Mouse (Mus musculus) forebrain, embryonic 11.5 days (tissue): ENCODE measurements around the gene Col26a1. TPM values are rescaled to one million over a fixed set of nuclear protein-coding genes. Genes with fewer than 3 reads are reported as not detected.

ENCODE experiments used
- ATAC-seq: fragments of 200-750 bp; cut with Nextera tagmentation; replicated peaks from 2 replicates; pipeline ENCODE4 v1.8.0; 2017; ENCODE audit warnings: moderate TSS enrichment; ENCODE audit not compliant: low FRiP score
- DNase-seq: peaks from one replicate; pipeline ENCODE4 v3.0.0-alpha.2; 2017; ENCODE audit warnings: low spot score
- H3K27ac ChIP-seq: fragments of 300-500 bp; sonication (generic); 2 replicates; pipeline ENCODE4 v1.5.1; 2014; ENCODE audit warnings: low read depth, low read length
- H3K27me3 ChIP-seq: fragments of 300-500 bp; sonication (generic); 2 replicates; pipeline ENCODE4 v1.6.1; 2014; ENCODE audit warnings: mild to moderate bottlenecking, low read length, mixed read lengths; ENCODE audit not compliant: control insufficient read depth, insufficient read depth
- H3K36me3 ChIP-seq: fragments of 300-500 bp; sonication (generic); 2 replicates; pipeline ENCODE4 v1.6.1; 2014; ENCODE audit warnings: mild to moderate bottlenecking, low read length, moderate library complexity, mixed read lengths; ENCODE audit not compliant: control insufficient read depth, insufficient read depth
- H3K4me1 ChIP-seq: fragments of 300-500 bp; sonication (generic); replicated peaks from 2 replicates; pipeline ENCODE4 v1.6.1; 2014; ENCODE audit warnings: low read length, mixed read lengths; ENCODE audit not compliant: control insufficient read depth, insufficient read depth
- H3K4me2 ChIP-seq: fragments of 300-500 bp; sonication (generic); 2 replicates; pipeline ENCODE4 v1.6.1; 2014; ENCODE audit warnings: low read depth, mild to moderate bottlenecking, low read length, moderate library complexity, mixed read lengths; ENCODE audit not compliant: severe bottlenecking
- H3K4me3 ChIP-seq: fragments of 300-500 bp; sonication (generic); 2 replicates; pipeline ENCODE4 v1.5.1; 2014; ENCODE audit warnings: low read depth, low read length
- H3K9ac ChIP-seq: fragments of 300-500 bp; sonication (generic); 2 replicates; pipeline ENCODE4 v1.6.1; 2014; ENCODE audit warnings: low read length
- H3K9me3 ChIP-seq: fragments of 300-500 bp; sonication (generic); 2 replicates; pipeline ENCODE4 v1.6.1; 2016; ENCODE audit warnings: low read length, mixed read lengths; ENCODE audit not compliant: control insufficient read depth
- WGBS: fragments of 180-500 bp; shearing (Covaris S2); extraction: QIAGEN DNeasy Blood & Tissue Kit; methylation state at CpG from one replicate; pipeline ENCODE4 v1.1.7; 2014; 5-methylcytosine and 5-hydroxymethylcytosine counted together
- polyA plus RNA-seq: library from polyadenylated mRNA; unstranded; fragments of >200 nt; fragmentation: Nextera tagmentation; extraction: Ambion mirVana; gene quantifications from 2 replicates; pipeline ENCODE4 v1.2.1, GENCODE M21; 2014

Col26a1 gene
- polyA plus RNA-seq, 1 experiment from 2014 or later = 40.6 TPM

- H3K36me3 ChIP-seq = no peaks in the 10 kb centered on the region
- no peak overlapping the region for H3K9ac ChIP-seq
- no peak overlapping the region for H3K4me3 ChIP-seq
- ATAC-seq (no peak), DNase-seq (peak; percentile 88)
- no peak overlapping the region for H3K27ac ChIP-seq
- no peaks in the 10 kb centered on the region for H3K9me3 ChIP-seq
- 1% methylated on average over 9 of the region's 9 CpGs for WGBS
- H3K4me1 ChIP-seq = no peaks in the 10 kb centered on the region
- H3K4me2 ChIP-seq = no peak overlapping the region
- no peaks in the 10 kb centered on the region for H3K27me3 ChIP-seq
Observed at GRCm38 (mm10) chr5:136706803-136707202, 176.2 kb downstream of the Col26a1 start.

GRCm38 (mm10) chr5:136705532-136705931 lies 177.5 kb downstream of the Col26a1 start:
- H3K27ac ChIP-seq = no peak overlapping the region
- no peak for ATAC-seq
- H3K4me2 ChIP-seq = no peak overlapping the region
- 98% methylated on average over 3 of the region's 3 CpGs for WGBS
- H3K4me1 ChIP-seq = no peaks in the 10 kb centered on the region
- H3K9ac ChIP-seq = no peak overlapping the region
- H3K27me3 ChIP-seq = no peaks in the 10 kb centered on the region
- DNase-seq = no peak
- no peaks in the 10 kb centered on the region for H3K36me3 ChIP-seq
- H3K4me3 ChIP-seq = no peak overlapping the region
- H3K9me3 ChIP-seq = no peaks in the 10 kb centered on the region

- no peak for DNase-seq
- H3K9ac ChIP-seq = no peak overlapping the region
- no peaks in the 10 kb centered on the region for H3K36me3 ChIP-seq
- H3K27ac ChIP-seq = no peak overlapping the region
- no peak for ATAC-seq
- no peaks in the 10 kb centered on the region for H3K27me3 ChIP-seq
- no peak overlapping the region for H3K4me3 ChIP-seq
- H3K9me3 ChIP-seq = no peaks in the 10 kb centered on the region; the same call in 1 of the 2 replicates
- WGBS = 87% methylated on average over 8 of the region's 8 CpGs
- H3K4me1 ChIP-seq = no peaks in the 10 kb centered on the region
- no peak overlapping the region for H3K4me2 ChIP-seq
Observed at GRCm38 (mm10) chr5:136704151-136704550, 178.9 kb downstream of the Col26a1 start.

- 52% methylated on average over 3 of the region's 3 CpGs for WGBS
- no peak overlapping the region for H3K27ac ChIP-seq
- no peaks in the 10 kb centered on the region for H3K36me3 ChIP-seq
- ATAC-seq (no peak), DNase-seq (peak; percentile 70)
- no peaks in the 10 kb centered on the region for H3K27me3 ChIP-seq
- H3K4me1 ChIP-seq = no peaks in the 10 kb centered on the region
- no peak overlapping the region for H3K4me3 ChIP-seq
- H3K9me3 ChIP-seq = no peaks in the 10 kb centered on the region; the same call in 1 of the 2 replicates
- no peak overlapping the region for H3K4me2 ChIP-seq
- no peak overlapping the region for H3K9ac ChIP-seq
Observed at GRCm38 (mm10) chr5:136703751-136704150, 179.3 kb downstream of the Col26a1 start.

GRCm38 (mm10) chr5:136702159-136702725 lies 180.8 kb downstream of the Col26a1 start:
- Histone ChIP-seq H3K4me1 (no peaks in the 10 kb centered on the region), H3K36me3 (no peaks in the 10 kb centered on the region), H3K9me3 (no peaks in the 10 kb centered on the region; the same call in 1 of the 2 replicates), H3K27ac (no peak overlapping the region), H3K4me2 (no peak overlapping the region), H3K27me3 (no peaks in the 10 kb centered on the region), H3K4me3 (no peak overlapping the region), H3K9ac (no peak overlapping the region)
- 74% methylated on average over 3 of the region's 3 CpGs for WGBS
- ATAC-seq = no peak
- DNase-seq = no peak

GRCm38 (mm10) chr5:136697618-136698017 lies 185.4 kb downstream of the Col26a1 start:
- H3K4me1 ChIP-seq = no peaks in the 10 kb centered on the region
- H3K27ac ChIP-seq = no peak overlapping the region
- DNase-seq (no peak), ATAC-seq (no peak)
- H3K9me3 ChIP-seq = no peaks in the 10 kb centered on the region; the same call in 1 of the 2 replicates
- no peak overlapping the region for H3K4me3 ChIP-seq
- no peak overlapping the region for H3K4me2 ChIP-seq
- no peak overlapping the region for H3K9ac ChIP-seq
- H3K36me3 ChIP-seq = no peaks in the 10 kb centered on the region
- 82% methylated on average over 9 of the region's 9 CpGs for WGBS
- no peaks in the 10 kb centered on the region for H3K27me3 ChIP-seq

- Histone ChIP-seq H3K9me3 (no peaks in the 10 kb centered on the region; the same call in 1 of the 2 replicates), H3K4me2 (no peak overlapping the region), H3K9ac (no peak overlapping the region), H3K27me3 (no peaks in the 10 kb centered on the region), H3K27ac (no peak overlapping the region), H3K4me3 (no peak overlapping the region), H3K36me3 (no peaks in the 10 kb centered on the region), H3K4me1 (no peaks in the 10 kb centered on the region)
- no peak for ATAC-seq
- DNase-seq = no peak
- 89% methylated on average over 5 of the region's 5 CpGs for WGBS
Observed at GRCm38 (mm10) chr5:136696516-136696915, 186.5 kb downstream of the Col26a1 start.

GRCm38 (mm10) chr5:136694976-136695375 lies 188.0 kb downstream of the Col26a1 start:
- ATAC-seq (no peak), DNase-seq (no peak)
- no peak overlapping the region for H3K4me2 ChIP-seq
- H3K27ac ChIP-seq = no peak overlapping the region
- H3K4me1 ChIP-seq = no peaks in the 10 kb centered on the region
- H3K36me3 ChIP-seq = no peaks in the 10 kb centered on the region
- H3K9me3 ChIP-seq = no peaks in the 10 kb centered on the region; the same call in 1 of the 2 replicates
- 74% methylated on average over 6 of the region's 6 CpGs for WGBS
- H3K9ac ChIP-seq = no peak overlapping the region
- no peak overlapping the region for H3K4me3 ChIP-seq
- H3K27me3 ChIP-seq = no peaks in the 10 kb centered on the region

GRCm38 (mm10) chr5:136693418-136693817 lies 189.6 kb downstream of the Col26a1 start:
- Histone ChIP-seq H3K9ac (no peak overlapping the region), H3K9me3 (no peaks in the 10 kb centered on the region), H3K4me1 (no peaks in the 10 kb centered on the region), H3K27me3 (no peaks in the 10 kb centered on the region), H3K27ac (no peak overlapping the region), H3K4me2 (no peak overlapping the region), H3K36me3 (no peaks in the 10 kb centered on the region), H3K4me3 (no peak overlapping the region)
- no peak for ATAC-seq
- DNase-seq = no peak
- 83% methylated on average over 7 of the region's 7 CpGs for WGBS
